Mouse (Mus musculus) hindbrain, embryonic 14.5 days (tissue): Measurements from ENCODE around the gene Rpl18. TPM values are rescaled to one million over a fixed set of nuclear protein-coding genes. Genes with fewer than 3 reads are reported as not detected.

ENCODE experiments used
- ATAC-seq: fragments of 200-750 bp; cut with Nextera tagmentation; 2 replicates; pipeline ENCODE4 v1.8.0; 2017; ENCODE audit warnings: moderate number of reproducible peaks, mild to moderate bottlenecking, moderate TSS enrichment, moderate library complexity; ENCODE audit not compliant: low FRiP score
- DNase-seq: peaks from one replicate; pipeline ENCODE4 v3.0.0-alpha.2; 2015; ENCODE audit warnings: low spot score
- H3K27ac ChIP-seq: fragments of 300-500 bp; sonication (generic); 2 replicates; pipeline ENCODE4 v1.5.1; 2014; ENCODE audit warnings: mild to moderate bottlenecking, moderate library complexity
- H3K27me3 ChIP-seq: fragments of 300-500 bp; sonication (generic); 2 replicates; pipeline ENCODE4 v1.6.1; 2014; ENCODE audit warnings: mild to moderate bottlenecking, low read length, mixed read lengths; ENCODE audit not compliant: control insufficient read depth, insufficient read depth
- H3K36me3 ChIP-seq: fragments of 300-500 bp; sonication (generic); replicated peaks from 2 replicates; pipeline ENCODE4 v1.6.1; 2014; ENCODE audit not compliant: control insufficient read depth, insufficient read depth
- H3K4me1 ChIP-seq: fragments of 300-500 bp; sonication (generic); replicated peaks from 2 replicates; pipeline ENCODE4 v1.6.1; 2014; ENCODE audit warnings: antibody characterized with exemption, low read length, mixed read lengths; ENCODE audit not compliant: control insufficient read depth, insufficient read depth
- H3K4me2 ChIP-seq: fragments of 300-500 bp; sonication (generic); replicated peaks from 2 replicates; pipeline ENCODE4 v1.6.1; 2014; ENCODE audit warnings: mild to moderate bottlenecking, moderate library complexity
- H3K4me3 ChIP-seq: fragments of 300-500 bp; sonication (generic); replicated peaks from 2 replicates; pipeline ENCODE4 v1.5.1; 2014; ENCODE audit warnings: mild to moderate bottlenecking, low read length
- H3K9ac ChIP-seq: fragments of 300-500 bp; sonication (generic); 2 replicates; pipeline ENCODE4 v1.6.1; 2014
- H3K9me3 ChIP-seq: fragments of 300-500 bp; sonication (generic); 2 replicates; pipeline ENCODE4 v1.6.1; 2016; ENCODE audit warnings: low read length; ENCODE audit not compliant: control insufficient read depth
- WGBS: fragments of 180-500 bp; shearing (Covaris S2); extraction: QIAGEN DNeasy Blood & Tissue Kit; methylation state at CpG from one replicate; pipeline ENCODE4 v1.1.7; 2014; 5-methylcytosine and 5-hydroxymethylcytosine counted together
- polyA plus RNA-seq: library from polyadenylated mRNA; unstranded; fragments of >200 nt; fragmentation: Nextera tagmentation; extraction: Ambion mirVana; gene quantifications from 2 replicates; pipeline ENCODE4 v1.2.1, GENCODE M21; 2014

Gene Rpl18
- polyA plus RNA-seq, 1 experiment from 2014 or later: 674 TPM

DNA sequence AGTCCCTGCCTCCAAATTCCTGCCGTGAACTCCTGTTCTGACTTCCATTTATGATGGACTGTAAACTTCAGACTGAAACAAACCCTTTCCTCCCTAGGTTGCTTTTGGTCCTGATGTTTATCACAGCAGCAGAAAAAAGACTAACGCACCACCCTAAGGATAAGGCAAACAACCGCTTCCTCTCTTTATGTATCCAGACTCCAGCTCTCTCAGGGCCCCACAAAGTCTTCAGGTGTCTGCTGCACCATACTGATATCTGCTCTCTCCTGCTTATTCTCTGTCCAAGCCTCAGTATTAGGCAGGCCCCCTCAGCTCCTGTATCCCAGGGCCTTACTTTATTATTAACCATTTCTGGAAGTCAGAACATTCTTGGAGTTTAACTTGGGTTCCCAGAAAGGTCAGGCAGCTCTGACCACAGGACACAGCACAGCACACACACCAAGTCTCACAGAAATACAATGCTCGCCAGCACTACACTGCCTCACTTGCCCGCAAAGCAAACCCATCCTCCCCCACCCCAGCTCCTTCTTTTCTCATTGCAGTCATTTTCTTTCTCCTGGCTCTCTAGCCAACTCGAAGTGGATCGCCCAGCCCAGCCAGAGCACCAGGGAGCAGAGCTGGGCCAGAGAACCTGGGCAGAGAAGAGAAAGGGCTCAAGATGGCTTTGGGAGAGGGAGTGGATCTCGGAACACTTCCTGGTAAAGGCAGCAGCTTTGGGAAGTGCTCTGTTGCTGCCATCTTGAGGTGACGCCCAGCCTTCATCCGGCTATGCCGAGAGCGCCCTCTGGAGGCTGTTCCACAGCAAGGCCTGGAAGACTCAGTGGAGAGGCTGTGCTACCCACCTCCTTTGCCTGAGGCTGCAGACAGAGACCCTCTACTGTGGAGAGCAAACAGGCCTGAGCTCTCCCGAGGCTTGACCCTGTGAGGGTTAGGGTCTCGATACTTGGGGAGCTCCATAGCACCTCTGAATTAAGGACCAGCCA, 32.8 kb upstream of the Rpl18 start:
- Histone ChIP-seq H3K36me3 (no peaks in the 10 kb centered on the region), H3K9me3 (no peaks in the 10 kb centered on the region), H3K27me3 (no peaks in the 10 kb centered on the region), H3K4me3 (no peak overlapping the region), H3K4me1 (no peaks in the 10 kb centered on the region), H3K9ac (peak overlapping the region; percentile 48; the same call in 1 of the 2 replicates), H3K4me2 (peak overlapping the region; percentile 41), H3K27ac (peak overlapping the region; percentile 60; the same call in 1 of the 2 replicates)
- WGBS: 31% methylated on average over 14 of the region's 14 CpGs
- ATAC-seq (peak; percentile 63), DNase-seq (peak; percentile 87)

- Histone ChIP-seq H3K27ac (no peak within 1 kb of the TSS), H3K4me2 (no peak within 1 kb of the TSS), H3K27me3 (no peaks in the 10 kb centered on the region), H3K9ac (no peak within 1 kb of the TSS), H3K9me3 (no peaks in the 10 kb centered on the region), H3K4me1 (no peaks in the 10 kb centered on the region), H3K4me3 (no peak within 1 kb of the TSS), H3K36me3 (no peaks in the 10 kb centered on the region)
- ATAC-seq (no peak), DNase-seq (no peak)
- 70% methylated on average over 7 of the region's 7 CpGs for WGBS
Observed at GRCm38 (mm10) chr7:45683396-45684050, 31.7 kb upstream of the Rpl18 start, which contains the start of gene Ntn5. Gene Ntn5, plus strand, starts transcription at chr7:45684022.

DNA sequence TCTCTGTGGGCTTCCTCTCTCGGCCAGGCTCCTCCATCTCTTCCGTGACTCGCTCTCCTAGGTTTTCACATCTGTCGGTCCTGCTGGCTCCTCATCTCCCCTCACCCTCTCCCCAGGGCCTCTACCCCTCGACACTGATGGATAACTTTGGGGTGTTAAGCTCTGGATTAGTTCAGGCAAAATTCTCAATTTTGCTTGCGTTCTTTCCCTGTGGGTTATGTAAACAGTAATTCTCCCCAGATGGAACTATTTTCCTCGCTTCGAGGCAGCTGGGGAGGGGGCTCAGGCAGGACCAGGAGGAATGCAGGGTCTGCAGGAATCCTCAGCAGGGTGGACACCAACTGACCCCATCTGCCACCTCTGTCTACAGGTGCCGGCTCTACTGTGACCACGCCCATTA, 29.4 kb upstream of the Rpl18 start:
- no peak for DNase-seq
- Histone ChIP-seq H3K4me2 (no peak overlapping the region), H3K4me1 (no peaks in the 10 kb centered on the region), H3K27ac (no peak overlapping the region), H3K36me3 (no peaks in the 10 kb centered on the region), H3K9ac (no peak overlapping the region), H3K9me3 (no peaks in the 10 kb centered on the region), H3K27me3 (no peaks in the 10 kb centered on the region), H3K4me3 (no peak overlapping the region)
- no peak for ATAC-seq
- WGBS: 60% methylated on average over 10 of the region's 10 CpGs

GRCm38 (mm10) chr7:45686841-45687240, 28.4 kb upstream of the Rpl18 start:
- Histone ChIP-seq H3K27ac (no peak overlapping the region), H3K36me3 (no peaks in the 10 kb centered on the region), H3K4me3 (no peak overlapping the region), H3K9me3 (no peaks in the 10 kb centered on the region), H3K4me1 (no peaks in the 10 kb centered on the region), H3K4me2 (no peak overlapping the region), H3K27me3 (no peaks in the 10 kb centered on the region), H3K9ac (no peak overlapping the region)
- WGBS: 71% methylated on average over 3 of the region's 3 CpGs
- DNase-seq: no peak
- ATAC-seq: no peak

DNA sequence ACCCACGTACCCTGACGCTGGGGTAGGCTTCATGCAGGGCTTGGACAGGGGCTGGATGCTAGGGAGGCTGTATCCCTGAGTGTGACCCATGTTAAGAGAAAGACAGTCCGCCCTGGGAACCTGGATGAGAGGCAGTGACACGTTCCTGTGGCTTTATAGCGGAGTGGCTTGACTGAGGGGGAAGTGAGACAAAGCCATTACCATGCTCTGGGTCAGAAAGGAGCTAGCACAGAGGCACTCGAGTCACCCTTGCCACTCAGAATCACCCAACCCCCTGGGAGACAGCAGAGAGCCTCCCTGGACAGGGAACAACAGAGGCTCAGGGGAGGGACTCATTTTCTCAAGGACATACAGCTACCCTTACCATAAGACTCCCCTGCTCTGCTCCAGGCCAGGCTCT, 26.2 kb upstream of the Rpl18 start:
- no peak overlapping the region for H3K4me2 ChIP-seq
- H3K36me3 ChIP-seq: no peaks in the 10 kb centered on the region
- WGBS: 70% methylated on average over 6 of the region's 6 CpGs
- DNase-seq (no peak), ATAC-seq (no peak)
- H3K9me3 ChIP-seq: no peaks in the 10 kb centered on the region
- no peak overlapping the region for H3K9ac ChIP-seq
- no peaks in the 10 kb centered on the region for H3K27me3 ChIP-seq
- H3K4me3 ChIP-seq: no peak overlapping the region
- H3K4me1 ChIP-seq: no peaks in the 10 kb centered on the region
- no peak overlapping the region for H3K27ac ChIP-seq

DNA sequence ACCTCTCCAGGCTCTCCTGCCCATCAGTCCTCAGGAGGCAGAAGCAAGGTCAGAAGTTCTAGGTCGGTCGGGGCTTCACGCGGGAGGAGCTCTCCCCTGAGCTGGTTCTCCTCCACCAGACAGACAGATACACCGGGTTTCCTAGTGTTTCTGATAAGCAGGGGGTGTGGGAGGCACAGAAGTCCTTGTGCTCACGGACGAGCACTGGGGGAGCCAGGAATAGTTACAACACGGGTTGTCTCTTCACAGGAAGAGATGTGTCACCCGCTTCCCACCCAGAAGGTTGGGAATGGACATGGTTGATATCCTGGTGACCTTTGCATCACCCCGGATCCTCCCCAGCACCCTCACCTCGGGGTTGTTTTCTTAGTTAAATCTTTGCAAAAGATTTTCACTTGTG, 25.5 kb upstream of the Rpl18 start:
- Histone ChIP-seq H3K27me3 (no peaks in the 10 kb centered on the region), H3K4me1 (no peaks in the 10 kb centered on the region), H3K9me3 (no peaks in the 10 kb centered on the region), H3K9ac (no peak overlapping the region), H3K4me2 (no peak overlapping the region), H3K4me3 (no peak overlapping the region), H3K27ac (no peak overlapping the region), H3K36me3 (no peaks in the 10 kb centered on the region)
- WGBS: 78% methylated on average over 11 of the region's 11 CpGs
- ATAC-seq: no peak
- no peak for DNase-seq

GRCm38 (mm10) chr7:45692364-45692763, 22.9 kb upstream of the Rpl18 start:
- no peak overlapping the region for H3K4me3 ChIP-seq
- no peak overlapping the region for H3K9ac ChIP-seq
- H3K36me3 ChIP-seq: no peaks in the 10 kb centered on the region
- no peaks in the 10 kb centered on the region for H3K9me3 ChIP-seq
- no peaks in the 10 kb centered on the region for H3K27me3 ChIP-seq
- no peak overlapping the region for H3K4me2 ChIP-seq
- H3K4me1 ChIP-seq: no peaks in the 10 kb centered on the region
- H3K27ac ChIP-seq: no peak overlapping the region
- DNase-seq: no peak
- 83% methylated on average over 2 of the region's 2 CpGs for WGBS
- ATAC-seq: no peak

DNA sequence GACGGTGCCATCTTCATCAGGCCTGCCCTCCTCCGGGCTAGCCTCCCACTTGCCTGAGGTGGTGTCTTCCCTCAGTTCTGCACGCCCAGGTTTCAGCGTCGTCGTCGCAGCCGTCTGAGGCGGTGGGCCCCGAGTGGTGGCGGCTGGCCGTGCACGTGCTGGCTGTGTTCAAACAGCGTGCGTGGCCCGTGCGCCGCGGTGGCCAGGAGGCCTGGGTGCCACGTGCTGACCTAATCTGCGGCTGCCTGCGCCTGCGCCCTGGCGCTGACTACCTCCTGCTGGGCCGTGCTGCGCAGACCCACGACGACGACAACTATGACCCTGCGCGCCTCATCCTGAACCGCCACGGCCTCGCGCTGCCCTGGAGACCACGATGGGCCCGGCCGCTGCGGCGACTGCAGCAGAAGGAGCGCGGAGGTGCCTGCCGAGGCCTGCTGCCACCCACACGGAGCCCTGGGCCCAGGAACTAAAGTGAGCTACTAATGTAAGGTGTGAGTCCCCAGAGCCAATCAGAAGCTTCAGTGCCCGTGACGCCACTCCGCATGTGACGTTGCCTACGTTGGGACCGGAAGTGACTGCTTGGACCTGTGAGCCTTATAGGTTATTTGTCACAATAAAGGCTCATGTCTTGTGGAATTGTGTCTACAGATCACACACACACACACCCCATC, 21.2 kb upstream of the Rpl18 start, which contains the start of gene Sec1:
TSS of gene Sec1 (minus strand) at position 482 of the 671 bp plus-strand sequence.
- Histone ChIP-seq H3K4me2 (no peak within 1 kb of the TSS), H3K27me3 (peaks cover 10% of the 10 kb centered on the region), H3K27ac (no peak within 1 kb of the TSS), H3K36me3 (no peaks in the 10 kb centered on the region), H3K9me3 (no peaks in the 10 kb centered on the region), H3K9ac (no peak within 1 kb of the TSS), H3K4me3 (no peak within 1 kb of the TSS), H3K4me1 (no peaks in the 10 kb centered on the region)
- ATAC-seq (no peak), DNase-seq (no peak)
- WGBS: 91% methylated on average over 50 of the region's 50 CpGs

DNA sequence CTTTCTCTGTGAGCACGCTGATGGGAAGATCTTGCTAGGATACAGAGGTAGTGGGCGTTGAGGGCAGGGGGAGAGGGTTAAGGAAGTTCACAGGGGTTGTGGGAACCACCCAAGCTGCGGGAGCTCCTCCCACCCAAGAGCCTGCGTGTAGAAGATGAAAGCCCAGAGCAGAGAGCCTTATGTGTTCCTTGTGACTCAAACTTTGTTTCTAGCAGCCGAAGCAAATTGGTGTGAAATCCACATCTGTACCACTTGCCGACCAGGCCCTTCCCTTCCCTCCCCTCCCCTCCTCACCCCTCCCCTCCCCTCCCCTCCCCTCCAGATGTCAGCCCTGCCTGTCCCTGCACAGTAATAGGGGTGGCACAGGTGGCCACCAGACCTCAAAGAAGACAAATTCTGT, 20.2 kb upstream of the Rpl18 start:
- no peaks in the 10 kb centered on the region for H3K9me3 ChIP-seq
- no peak overlapping the region for H3K27ac ChIP-seq
- H3K9ac ChIP-seq: no peak overlapping the region
- no peaks in the 10 kb centered on the region for H3K36me3 ChIP-seq
- 7% methylated on average over 6 of the region's 6 CpGs for WGBS
- peaks cover 13% of the 10 kb centered on the region for H3K27me3 ChIP-seq
- no peaks in the 10 kb centered on the region; the same call in 1 of the 2 replicates for H3K4me1 ChIP-seq
- no peak for ATAC-seq
- DNase-seq: no peak
- H3K4me3 ChIP-seq: no peak overlapping the region
- no peak overlapping the region for H3K4me2 ChIP-seq
